Mouse (Mus musculus): ENCODE results near the gene Man1a2. TPM values are rescaled to one million over a fixed set of nuclear protein-coding genes. Genes with fewer than 3 reads are reported as not detected.

Gene Man1a2
- polyA plus RNA-seq, 1 experiment from 2014 or later: 70.0 TPM

DNA sequence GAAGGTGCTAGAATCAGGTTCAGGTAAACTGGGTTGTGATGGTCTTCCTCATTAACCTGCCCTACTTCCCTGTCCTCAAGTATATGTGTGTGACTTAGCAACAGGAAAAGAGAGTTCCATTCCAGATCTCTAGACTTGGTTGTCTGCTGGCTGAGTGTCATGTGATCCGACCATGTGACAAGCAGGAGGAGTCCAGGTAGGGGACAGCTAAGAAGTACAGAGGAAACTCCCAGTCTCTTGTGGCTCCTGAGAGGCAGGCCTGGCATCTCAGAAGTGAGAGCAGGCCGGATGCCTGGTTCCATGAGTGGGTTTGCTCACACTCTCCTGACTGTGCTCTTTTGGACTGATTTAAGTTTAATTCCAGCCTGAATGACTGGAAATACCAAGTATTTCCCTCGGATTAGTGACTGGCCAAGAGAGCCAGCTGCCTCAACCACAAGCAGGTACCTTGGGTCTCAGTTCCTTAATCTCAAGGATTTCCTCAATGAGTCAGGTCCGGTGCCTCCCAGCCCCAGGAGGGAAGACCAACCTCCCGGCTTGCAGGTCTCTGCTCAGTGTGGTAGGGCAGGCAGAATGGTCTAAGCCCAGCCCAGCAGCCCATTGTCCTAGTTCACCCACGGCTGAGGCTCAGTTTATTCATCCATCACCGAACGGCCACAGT lies 170.1 kb downstream of the Man1a2 start:
- Histone ChIP-seq H3K4me2 (replicated peaks) (no peak overlapping the region), H3K36me3 (no peaks in the 10 kb centered on the region), H3K4me1 (no peaks in the 10 kb centered on the region), H3K9ac (no peak overlapping the region), H3K4me3 (no peak overlapping the region), H3K27ac (no peak overlapping the region), H3K27me3 (no peaks in the 10 kb centered on the region), H3K9me3 (replicated peaks) (no peaks in the 10 kb centered on the region)
- no peak for ATAC-seq (ENCODE audit: low FRiP score)
- WGBS: 71% methylated on average over 8 of the region's 8 CpGs

Other genes with a start within 250 kb of the Man1a2 start
- 7.2 and 8.6 TPM in 2 replicates for gene Tent5c, start 196.2 kb downstream of the Man1a2 start, polyA plus RNA-seq (2016; fragmentation: Nextera tagmentation; extraction: Ambion mirVana)
- 0.15 TPM in 1 of 2 replicates, not detected in the other for gene Vtcn1, start 140.0 kb upstream of the Man1a2 start, polyA plus RNA-seq (2016; fragmentation: Nextera tagmentation; extraction: Ambion mirVana)
- 6.6 and 7.8 TPM in 2 replicates for gene Trim45, start 236.7 kb upstream of the Man1a2 start, polyA plus RNA-seq (2016; fragmentation: Nextera tagmentation; extraction: Ambion mirVana)